Mouse (Mus musculus) neural tube, embryonic 12.5 days (tissue): ENCODE data around the gene Gm21885. TPM values are rescaled to one million over a fixed set of nuclear protein-coding genes. Genes with fewer than 3 reads are reported as not detected.

Experiments
- ATAC-seq: fragments of 200-750 bp; cut with Nextera tagmentation; 2 replicates; pipeline ENCODE4 v1.8.0; 2017; ENCODE audit warnings: low read depth, mild to moderate bottlenecking, moderate TSS enrichment, moderate library complexity; ENCODE audit not compliant: low FRiP score
- H3K27ac ChIP-seq: fragments of 300-500 bp; sonication (generic); 2 replicates; pipeline ENCODE4 v1.5.1; 2016
- H3K27me3 ChIP-seq: fragments of 300-500 bp; sonication (generic); replicated peaks from 2 replicates; pipeline ENCODE4 v1.6.1; 2016; ENCODE audit warnings: mild to moderate bottlenecking
- H3K36me3 ChIP-seq: fragments of 300-500 bp; sonication (generic); 2 replicates; pipeline ENCODE4 v1.6.1; 2016; ENCODE audit warnings: mild to moderate bottlenecking
- H3K4me1 ChIP-seq: fragments of 300-500 bp; sonication (generic); 2 replicates; pipeline ENCODE4 v1.6.1; 2016
- H3K4me2 ChIP-seq: fragments of 300-500 bp; sonication (generic); replicated peaks from 2 replicates; pipeline ENCODE4 v1.6.1; 2016; ENCODE audit warnings: mild to moderate bottlenecking
- H3K4me3 ChIP-seq: fragments of 300-500 bp; sonication (generic); 2 replicates; pipeline ENCODE4 v1.5.1; 2016
- H3K9ac ChIP-seq: fragments of 300-500 bp; sonication (generic); 2 replicates; pipeline ENCODE4 v1.6.1; 2016; ENCODE audit warnings: mild to moderate bottlenecking
- H3K9me3 ChIP-seq: fragments of 300-500 bp; sonication (generic); 2 replicates; pipeline ENCODE4 v1.6.1; 2016; ENCODE audit warnings: mild to moderate bottlenecking
- WGBS: fragments of 180-500 bp; shearing (Covaris S2); methylation state at CpG from one replicate; pipeline ENCODE4 v1.1.7; 2016; 5-methylcytosine and 5-hydroxymethylcytosine counted together
- polyA plus RNA-seq: library from polyadenylated mRNA; unstranded; fragments of >200 nt; fragmentation: Nextera tagmentation; extraction: Ambion mirVana; gene quantifications from 2 replicates; pipeline ENCODE4 v1.2.1, GENCODE M21; 2016

Gm21885 gene
- polyA plus RNA-seq, 1 experiment from 2014 or later: not detected

DNA sequence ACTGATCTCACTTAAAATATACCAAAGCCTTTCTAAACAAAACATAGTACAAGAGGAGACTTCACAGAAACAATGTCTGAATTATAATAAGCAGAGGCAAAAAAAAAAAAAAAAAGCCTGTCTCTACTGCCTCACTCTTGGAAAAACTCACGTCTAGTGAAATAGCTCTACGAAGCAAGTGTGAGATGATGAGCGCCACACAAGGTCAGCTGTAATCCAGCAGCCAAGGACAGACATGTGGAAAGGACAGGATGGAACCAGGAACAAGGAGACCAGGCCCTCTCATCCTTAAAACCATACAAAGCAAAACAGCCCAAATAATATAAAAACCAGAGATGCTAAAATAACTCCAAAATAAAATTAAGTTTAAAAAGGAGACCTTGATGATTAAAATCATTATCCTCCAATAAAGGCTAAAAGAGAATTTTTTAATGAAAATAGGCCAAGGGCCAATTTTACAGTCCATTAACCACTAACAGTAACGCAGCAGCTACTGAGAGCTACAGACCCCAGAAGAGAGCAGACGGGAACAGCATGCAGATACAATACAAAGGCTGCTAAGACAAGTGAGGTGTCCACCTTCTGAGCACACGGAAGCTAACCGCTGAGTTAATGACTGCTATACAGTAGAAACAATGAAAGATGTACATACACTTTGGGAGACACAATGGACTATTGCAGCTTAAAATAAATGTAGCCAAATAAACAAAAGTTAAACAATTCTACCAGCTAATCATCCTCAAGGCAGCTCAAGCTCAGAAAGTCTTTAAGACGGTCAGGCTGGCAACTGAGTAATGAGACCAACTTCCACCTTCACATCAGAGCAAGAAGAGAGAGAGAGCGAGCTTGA, 13.5 kb downstream of the Gm21885 start:
- no peaks in the 10 kb centered on the region for H3K9me3 ChIP-seq
- H3K27me3 ChIP-seq: no peaks in the 10 kb centered on the region
- H3K9ac ChIP-seq: no peak overlapping the region
- no peak for ATAC-seq
- H3K4me3 ChIP-seq: no peak overlapping the region
- H3K4me2 ChIP-seq: no peak overlapping the region
- WGBS: 61% methylated on average over 9 of the region's 9 CpGs
- H3K27ac ChIP-seq: no peak overlapping the region
- H3K4me1 ChIP-seq: 0 out of 2 replicates have a peak, but pooled peaks cover 3% of the 10 kb centered on the region
- H3K36me3 ChIP-seq: peaks cover 84% of the 10 kb centered on the region

DNA sequence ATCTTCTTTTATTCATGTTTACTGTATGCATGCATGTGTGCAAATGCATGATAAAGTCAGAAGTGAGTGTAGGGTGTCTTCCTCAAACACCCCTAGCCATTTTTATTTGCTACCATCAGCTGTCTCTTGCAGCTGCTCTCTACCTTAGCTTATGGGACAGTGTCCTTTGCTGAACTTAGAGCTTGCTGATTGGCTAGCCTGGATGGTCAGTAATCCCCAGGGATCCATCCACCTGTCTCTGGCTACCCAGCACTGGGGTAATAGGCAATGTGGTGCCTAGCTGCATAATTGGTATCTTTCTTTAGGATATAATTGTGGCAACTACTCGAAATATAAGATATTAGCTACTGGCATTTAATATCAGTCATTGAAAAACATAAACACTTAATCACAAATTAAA, 31.1 kb downstream of the Gm21885 start:
- H3K36me3 ChIP-seq: no peaks in the 10 kb centered on the region; the same call in 1 of the 2 replicates
- WGBS: 90% methylated on average over 1 of the region's 1 CpGs
- H3K4me3 ChIP-seq: no peak overlapping the region
- H3K9ac ChIP-seq: no peak overlapping the region
- H3K4me2 ChIP-seq: no peak overlapping the region
- H3K27me3 ChIP-seq: no peaks in the 10 kb centered on the region
- peaks cover 23% of the 10 kb centered on the region for H3K4me1 ChIP-seq
- no peak for ATAC-seq
- no peaks in the 10 kb centered on the region for H3K9me3 ChIP-seq
- H3K27ac ChIP-seq: no peak overlapping the region

DNA sequence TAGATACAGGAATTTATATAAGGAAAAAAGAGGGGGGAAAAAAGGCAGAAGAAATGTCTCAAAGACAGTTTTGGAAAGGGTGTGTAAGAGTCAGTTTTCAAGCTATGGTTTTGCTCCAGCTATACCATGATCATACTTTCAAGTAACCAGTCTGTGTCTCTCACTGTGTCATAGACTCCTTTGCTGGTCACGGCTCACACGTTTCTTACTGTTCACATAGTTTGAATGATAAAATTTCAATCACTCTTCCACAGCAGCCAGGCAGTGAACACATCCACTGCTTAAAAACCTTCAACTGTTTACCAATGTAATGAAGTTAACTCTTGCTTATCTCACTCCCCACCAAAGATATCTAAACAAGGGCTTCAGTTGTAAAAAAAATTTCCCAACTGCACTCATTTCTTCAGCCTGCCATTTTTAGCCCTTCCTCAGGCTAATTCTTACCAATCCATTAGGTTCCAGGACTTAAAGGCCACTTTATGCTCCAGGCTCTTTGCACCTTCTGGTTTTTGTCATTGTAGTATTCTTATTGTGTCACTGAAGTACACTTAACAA, 32.5 kb downstream of the Gm21885 start:
- H3K9me3 ChIP-seq: no peaks in the 10 kb centered on the region
- 89% methylated on average over 2 of the region's 2 CpGs for WGBS
- ATAC-seq: no peak

DNA sequence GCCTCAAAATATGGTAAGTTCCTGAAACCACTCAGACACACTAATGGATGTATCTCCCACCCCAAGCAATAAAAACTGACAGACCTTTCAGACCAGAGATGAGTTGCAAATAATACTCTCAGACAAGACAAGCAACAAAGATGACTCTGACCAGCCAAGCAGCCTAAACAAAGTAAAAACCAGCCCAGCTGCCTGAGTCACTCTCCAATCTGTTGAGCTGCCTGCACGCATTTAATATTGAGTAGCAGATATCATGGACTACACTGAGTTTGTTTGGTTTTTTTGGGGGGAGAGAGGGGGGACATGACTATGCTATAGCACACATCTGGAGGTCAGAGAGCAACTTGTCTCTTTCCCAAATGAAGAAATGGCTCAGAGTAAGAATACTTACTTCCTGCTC, 33.6 kb downstream of the Gm21885 start:
- H3K27ac ChIP-seq: no peak overlapping the region
- H3K4me1 ChIP-seq: peaks cover 33% of the 10 kb centered on the region
- H3K4me2 ChIP-seq: no peak overlapping the region
- no peak for ATAC-seq
- no peaks in the 10 kb centered on the region; the same call in 1 of the 2 replicates for H3K36me3 ChIP-seq
- no peak overlapping the region for H3K4me3 ChIP-seq
- WGBS: 87% methylated on average over 1 of the region's 1 CpGs
- H3K9ac ChIP-seq: no peak overlapping the region
- no peaks in the 10 kb centered on the region for H3K27me3 ChIP-seq
- H3K9me3 ChIP-seq: no peaks in the 10 kb centered on the region

More for the DNA sequence above, 32.5 kb downstream of the Gm21885 start:
- H3K4me3 ChIP-seq: no peak overlapping the region
- H3K4me2 ChIP-seq: no peak overlapping the region
- H3K27ac ChIP-seq: no peak overlapping the region
- no peaks in the 10 kb centered on the region for H3K27me3 ChIP-seq
- H3K36me3 ChIP-seq: no peaks in the 10 kb centered on the region; the same call in 1 of the 2 replicates
- H3K9ac ChIP-seq: no peak overlapping the region
- peaks cover 23% of the 10 kb centered on the region for H3K4me1 ChIP-seq

DNA sequence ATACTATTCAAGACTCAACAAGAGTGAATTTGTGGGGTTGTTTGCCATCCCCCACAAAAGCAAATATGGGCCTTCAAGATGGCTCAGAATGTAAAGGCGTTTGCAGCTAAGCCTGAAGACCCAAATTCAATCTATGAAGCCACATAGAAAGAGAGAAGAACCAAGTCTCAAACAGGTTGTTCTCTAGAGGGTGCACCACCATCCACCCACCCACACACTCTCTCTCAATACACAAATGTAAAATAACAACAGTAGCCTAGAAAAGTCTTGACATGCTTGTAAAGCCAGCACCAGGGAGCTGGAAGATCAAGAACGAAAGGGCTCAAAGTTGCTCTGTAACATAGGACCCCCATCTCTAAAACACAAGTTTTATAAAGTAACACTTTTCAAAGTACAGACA, 34.9 kb downstream of the Gm21885 start:
- ATAC-seq: no peak
- Histone ChIP-seq H3K27me3 (no peaks in the 10 kb centered on the region), H3K4me1 (peaks cover 35% of the 10 kb centered on the region), H3K27ac (no peak overlapping the region), H3K4me2 (no peak overlapping the region), H3K9ac (no peak overlapping the region), H3K36me3 (no peaks in the 10 kb centered on the region; the same call in 1 of the 2 replicates), H3K4me3 (no peak overlapping the region), H3K9me3 (no peaks in the 10 kb centered on the region)
- WGBS: 97% methylated on average over 2 of the region's 2 CpGs

DNA sequence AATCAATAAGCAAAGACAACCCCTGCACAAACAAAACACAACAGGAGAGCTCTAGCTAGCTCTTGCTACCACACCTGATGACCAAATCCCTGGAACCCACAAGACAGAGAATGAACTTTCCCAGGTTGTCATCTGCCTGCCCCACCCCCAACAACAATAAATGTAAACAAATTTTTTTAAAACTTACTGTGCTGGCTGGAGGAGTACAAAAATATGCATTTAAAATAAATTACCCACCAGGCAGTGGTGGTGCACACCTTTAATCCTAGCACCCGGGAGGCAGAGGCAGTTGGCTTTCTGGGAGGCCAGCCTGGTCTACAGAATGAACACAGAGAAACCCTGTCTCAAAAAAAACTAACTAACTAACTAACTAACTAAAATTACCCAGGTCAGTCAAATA, 35.3 kb downstream of the Gm21885 start:
- H3K4me1 ChIP-seq: peaks cover 35% of the 10 kb centered on the region
- H3K27ac ChIP-seq: no peak overlapping the region

GRCm38 (mm10) chr11:94317515-94317914, 35.8 kb downstream of the Gm21885 start:
- no peak for ATAC-seq
- H3K4me3 ChIP-seq: no peak overlapping the region
- 69% methylated on average over 4 of the region's 4 CpGs for WGBS
- H3K4me2 ChIP-seq: no peak overlapping the region
- no peak overlapping the region for H3K9ac ChIP-seq
- H3K36me3 ChIP-seq: no peaks in the 10 kb centered on the region; the same call in 1 of the 2 replicates
- no peak overlapping the region for H3K27ac ChIP-seq
- H3K4me1 ChIP-seq: peaks cover 35% of the 10 kb centered on the region
- H3K27me3 ChIP-seq: no peaks in the 10 kb centered on the region
- no peaks in the 10 kb centered on the region for H3K9me3 ChIP-seq

More for the DNA sequence above, 35.3 kb downstream of the Gm21885 start:
- H3K9me3 ChIP-seq: no peaks in the 10 kb centered on the region
- no peaks in the 10 kb centered on the region; the same call in 1 of the 2 replicates for H3K36me3 ChIP-seq
- WGBS: 81% methylated on average over 1 of the region's 1 CpGs
- no peak overlapping the region for H3K9ac ChIP-seq
- H3K4me2 ChIP-seq: no peak overlapping the region; the same call in 1 of the 2 replicates
- no peak for ATAC-seq
- H3K4me3 ChIP-seq: no peak overlapping the region
- H3K27me3 ChIP-seq: no peaks in the 10 kb centered on the region

- Histone ChIP-seq H3K9me3 (no peaks in the 10 kb centered on the region), H3K27me3 (no peaks in the 10 kb centered on the region), H3K36me3 (no peaks in the 10 kb centered on the region; the same call in 1 of the 2 replicates), H3K9ac (no peak overlapping the region), H3K4me3 (no peak overlapping the region), H3K4me2 (no peak overlapping the region), H3K4me1 (peaks cover 30% of the 10 kb centered on the region), H3K27ac (no peak overlapping the region)
- 88% methylated on average over 5 of the region's 5 CpGs for WGBS
- no peak for ATAC-seq
These were observed 36.4 kb downstream of the Gm21885 start for GRCm38 (mm10) chr11:94318056-94318455.

- ATAC-seq: peak; percentile 75
- Histone ChIP-seq H3K36me3 (no peaks in the 10 kb centered on the region), H3K27ac (peak overlapping the region; percentile 96), H3K9ac (peak overlapping the region; percentile 99), H3K27me3 (no peaks in the 10 kb centered on the region), H3K4me2 (peak overlapping the region; percentile 88), H3K4me1 (peaks cover 22% of the 10 kb centered on the region), H3K4me3 (peak overlapping the region; percentile 98), H3K9me3 (no peaks in the 10 kb centered on the region)
- WGBS: under 1% methylated on average over 67 of the region's 67 CpGs
These were observed 39.6 kb downstream of the Gm21885 start for GRCm38 (mm10) chr11:94320969-94321930.

DNA sequence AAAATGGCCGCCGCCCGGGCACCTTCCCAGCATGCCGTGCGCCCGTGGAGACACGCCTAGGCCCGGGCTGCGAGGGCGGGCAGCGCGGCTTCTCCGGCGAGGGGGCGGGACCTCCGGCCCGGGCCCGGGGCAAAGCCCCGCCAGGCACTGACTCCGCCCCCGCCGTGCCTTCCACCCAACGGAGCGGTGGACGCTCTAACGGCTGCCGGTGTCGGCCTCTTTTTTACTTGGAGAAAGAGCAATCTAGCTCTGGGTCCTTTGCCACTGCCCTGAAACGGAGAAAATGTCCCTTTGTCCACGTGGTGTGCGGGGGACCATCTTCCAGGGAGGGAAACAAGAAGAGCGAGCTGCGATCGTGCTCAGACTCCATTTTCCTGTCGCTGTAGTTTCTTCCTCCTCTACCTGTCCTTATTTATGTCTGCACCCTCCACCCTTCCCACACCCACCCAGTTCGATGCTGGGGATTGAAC, 40.3 kb downstream of the Gm21885 start, which contains the start of gene Luc7l3:
Luc7l3 (minus strand) TSS at position 58 of the 470 bp plus-strand sequence.
- H3K4me3 ChIP-seq: peak within 1 kb of the TSS; percentile 98
- peak within 1 kb of the TSS; percentile 99 for H3K9ac ChIP-seq
- H3K27me3 ChIP-seq: no peaks in the 10 kb centered on the region
- peak within 1 kb of the TSS; percentile 96 for H3K27ac ChIP-seq
- WGBS: under 1% methylated on average over 36 of the region's 36 CpGs
- no peaks in the 10 kb centered on the region for H3K36me3 ChIP-seq
- no peaks in the 10 kb centered on the region for H3K9me3 ChIP-seq
- peak within 1 kb of the TSS; percentile 88 for H3K4me2 ChIP-seq
- peaks cover 19% of the 10 kb centered on the region for H3K4me1 ChIP-seq
- ATAC-seq: peak; percentile 92

GRCm38 (mm10) chr11:94322636-94323035, 41.0 kb downstream of the Gm21885 start:
- Histone ChIP-seq H3K9me3 (no peaks in the 10 kb centered on the region), H3K4me3 (peak overlapping the region; percentile 98), H3K4me2 (peak overlapping the region; percentile 88), H3K4me1 (peaks cover 18% of the 10 kb centered on the region), H3K36me3 (no peaks in the 10 kb centered on the region), H3K9ac (peak overlapping the region; percentile 99; the same call in 1 of the 2 replicates), H3K27me3 (no peaks in the 10 kb centered on the region), H3K27ac (peak overlapping the region; percentile 96; the same call in 1 of the 2 replicates)
- 45% methylated on average over 5 of the region's 5 CpGs for WGBS
- no peak for ATAC-seq
